Mouse (Mus musculus): Measurements from ENCODE around the gene Hoxa4. TPM values are rescaled to one million over a fixed set of nuclear protein-coding genes. Genes with fewer than 3 reads are reported as not detected.

Gene Hoxa4
- total and polyA plus RNA-seq, 3 experiments, result 0.19 TPM; not detected in 2

GRCm38 (mm10) chr6:52190410-52190809 is 1.1 kb downstream of the Hoxa4 start:
- no peaks in the 10 kb centered on the region for H3K27me3 ChIP-seq (replicated peaks)
- dilution Hi-C loops (cut with MboI; ENCODE audit: extremely low pct_ligation_motif_present, extremely low pct_unique_long_range_greater_than_20kb, low sequenced_read_pairs), result no loop called here

GRCm38 (mm10) chr6:52189909-52190308 is 1.6 kb downstream of the Hoxa4 start:
- peaks cover 0 to 2% of the 10 kb centered on the region in 2 experiments for H3K36me3 ChIP-seq (replicated peaks in 1 of 2; ENCODE audit: control insufficient read depth in 1 of 2, insufficient read depth in 1 of 2, low read length in 1 of 2)
- H3K79me2 ChIP-seq (replicated peaks; ENCODE audit: control insufficient read depth, extremely low read depth, insufficient read depth, poor library complexity, severe bottlenecking), result no peaks in the 10 kb centered on the region
- H3K4me1 ChIP-seq (ENCODE audit: control insufficient read depth in 1 of 2, insufficient read depth in 2 of 2), result peaks cover 0 to 13% of the 10 kb centered on the region in 2 experiments; a peak in 2 of 4 replicates
- H3K27me3 ChIP-seq (replicated peaks), result no peaks in the 10 kb centered on the region
- DNase-seq (ENCODE audit: extremely low read depth), result no peak
- no peak overlapping the region for H3K9ac ChIP-seq (ENCODE audit: insufficient read depth, low read depth)
- TF ChIP-seq BHLHE40 (IDR thresholded peaks at IDR 0.05; ENCODE audit: low read depth, low read length) (no peak), NELFE (IDR thresholded peaks at IDR 0.05; ENCODE audit: low read depth, low read length) (no peak), PAX5 (IDR thresholded peaks at IDR 0.05; ENCODE audit: low read length) (no peak), CTCF (conservative IDR thresholded peaks at IDR 0.05 in 1 of 2, IDR thresholded peaks at IDR 0.05 in 1 of 2; ENCODE audit: low read depth in 2 of 2, low read length in 2 of 2) (no peak), USF1 (IDR thresholded peaks at IDR 0.05; ENCODE audit: low read depth, low read length) (no peak), MYC (IDR thresholded peaks at IDR 0.05; ENCODE audit: low read depth, low read length) (no peak), KAT2A (IDR thresholded peaks at IDR 0.05; ENCODE audit: insufficient replicate concordance, low read length) (no peak), UBTF (IDR thresholded peaks at IDR 0.05; ENCODE audit: low read depth, low read length) (no peak), MAX (IDR thresholded peaks at IDR 0.05; ENCODE audit: low read length) (no peak), ZKSCAN1 (IDR thresholded peaks at IDR 0.05; ENCODE audit: borderline replicate concordance, low read depth, low read length) (no peak), POLR2AphosphoS2 (IDR thresholded peaks at IDR 0.05; ENCODE audit: low read depth, low read length) (no peak), ELF1 (IDR thresholded peaks at IDR 0.05; ENCODE audit: low read depth, low read length) (no peak), JUN (IDR thresholded peaks at IDR 0.05; ENCODE audit: insufficient read depth, low read depth, low read length) (no peak), TCF12 (IDR thresholded peaks at IDR 0.05; ENCODE audit: low read depth, low read length) (no peak), USF2 (conservative IDR thresholded peaks at IDR 0.05; ENCODE audit: low read depth, low read length) (no peak), ZC3H11A (IDR thresholded peaks at IDR 0.05; ENCODE audit: low read depth, low read length) (no peak), HCFC1 (IDR thresholded peaks at IDR 0.05; ENCODE audit: low read depth, low read length) (no peak), ZNF384 (IDR thresholded peaks at IDR 0.05; ENCODE audit: low read depth, low read length) (no peak), NRF1 (IDR thresholded peaks at IDR 0.05; ENCODE audit: low read depth, low read length) (no peak), ETS1 (conservative IDR thresholded peaks at IDR 0.05; ENCODE audit: low read depth, low read length) (no peak)
- H3K27ac ChIP-seq (ENCODE audit: insufficient read depth, low read depth), result no peak overlapping the region
- dilution Hi-C loops (cut with MboI; ENCODE audit: extremely low pct_ligation_motif_present, extremely low pct_unique_long_range_greater_than_20kb, low sequenced_read_pairs), result no loop called here
- H3K9me3 ChIP-seq (replicated peaks; ENCODE audit: low read length), result peaks cover 5% of the 10 kb centered on the region
- H3K4me2 ChIP-seq (ENCODE audit: insufficient read depth, low read depth, poor library complexity, severe bottlenecking), result no peak overlapping the region
- in situ Hi-C loops (cut with MboI; ENCODE audit: low pct_ligation_motif_present, low pct_unique_long_range_greater_than_20kb, low sequenced_read_pairs), result no loop called here
- no peak overlapping the region for H3K4me3 ChIP-seq (replicated peaks in 1 of 3; ENCODE audit: low read depth in 2 of 3, low read length in 2 of 3, poor library complexity in 1 of 3)

More at GRCm38 (mm10) chr6:52190410-52190809, 1.1 kb downstream of the Hoxa4 start:
- Histone ChIP-seq H3K36me3 (replicated peaks in 1 of 2; ENCODE audit: control insufficient read depth in 1 of 2, insufficient read depth in 1 of 2, low read length in 1 of 2) (peaks cover 0 to 2% of the 10 kb centered on the region in 2 experiments), H3K79me2 (replicated peaks; ENCODE audit: control insufficient read depth, extremely low read depth, insufficient read depth, poor library complexity, severe bottlenecking) (no peaks in the 10 kb centered on the region), H3K4me1 (ENCODE audit: control insufficient read depth in 1 of 2, insufficient read depth in 2 of 2) (peaks cover 0 to 13% of the 10 kb centered on the region in 2 experiments; a peak in 2 of 4 replicates), H3K4me3 (replicated peaks in 1 of 3; ENCODE audit: low read depth in 2 of 3, low read length in 2 of 3, poor library complexity in 1 of 3) (no peak overlapping the region), H3K9me3 (replicated peaks; ENCODE audit: low read length) (peaks cover 5% of the 10 kb centered on the region), H3K4me2 (ENCODE audit: insufficient read depth, low read depth, poor library complexity, severe bottlenecking) (no peak overlapping the region), H3K9ac (ENCODE audit: insufficient read depth, low read depth) (no peak overlapping the region), H3K27ac (ENCODE audit: insufficient read depth, low read depth) (no peak overlapping the region)
- no peak for DNase-seq (ENCODE audit: extremely low read depth)
- in situ Hi-C loops (cut with MboI; ENCODE audit: low pct_ligation_motif_present, low pct_unique_long_range_greater_than_20kb, low sequenced_read_pairs), result no loop called here
- TF ChIP-seq BHLHE40 (IDR thresholded peaks at IDR 0.05; ENCODE audit: low read depth, low read length) (no peak), E2F4 (IDR thresholded peaks at IDR 0.05; ENCODE audit: insufficient replicate concordance, low read depth, low read length) (no peak)

All from CH12.LX (cell line).